Mouse (Mus musculus) heart, postnatal 10 days (tissue): Measurements from ENCODE around the gene Dalrd3. TPM values are rescaled to one million over a fixed set of nuclear protein-coding genes. Genes with fewer than 3 reads are reported as not detected.

Experiments used
- DNase-seq, 2 experiments: peaks; one replicate each; pipeline ENCODE4 v3.0.0; 2021
- intact Hi-C: fragments of 180-260 bp; cut with DNase I; formaldehyde crosslinking; loops from one replicate; pipeline ENCODE4 v1.15.1; 2025
- total RNA-seq, 2 experiments: library from RNA; stranded (reverse); gene quantifications; 2 replicates each; pipeline ENCODE4 v1.2.3; 2021

Gene Dalrd3
- total RNA-seq: 10 to 100 TPM; 21.0 TPM

DNA sequence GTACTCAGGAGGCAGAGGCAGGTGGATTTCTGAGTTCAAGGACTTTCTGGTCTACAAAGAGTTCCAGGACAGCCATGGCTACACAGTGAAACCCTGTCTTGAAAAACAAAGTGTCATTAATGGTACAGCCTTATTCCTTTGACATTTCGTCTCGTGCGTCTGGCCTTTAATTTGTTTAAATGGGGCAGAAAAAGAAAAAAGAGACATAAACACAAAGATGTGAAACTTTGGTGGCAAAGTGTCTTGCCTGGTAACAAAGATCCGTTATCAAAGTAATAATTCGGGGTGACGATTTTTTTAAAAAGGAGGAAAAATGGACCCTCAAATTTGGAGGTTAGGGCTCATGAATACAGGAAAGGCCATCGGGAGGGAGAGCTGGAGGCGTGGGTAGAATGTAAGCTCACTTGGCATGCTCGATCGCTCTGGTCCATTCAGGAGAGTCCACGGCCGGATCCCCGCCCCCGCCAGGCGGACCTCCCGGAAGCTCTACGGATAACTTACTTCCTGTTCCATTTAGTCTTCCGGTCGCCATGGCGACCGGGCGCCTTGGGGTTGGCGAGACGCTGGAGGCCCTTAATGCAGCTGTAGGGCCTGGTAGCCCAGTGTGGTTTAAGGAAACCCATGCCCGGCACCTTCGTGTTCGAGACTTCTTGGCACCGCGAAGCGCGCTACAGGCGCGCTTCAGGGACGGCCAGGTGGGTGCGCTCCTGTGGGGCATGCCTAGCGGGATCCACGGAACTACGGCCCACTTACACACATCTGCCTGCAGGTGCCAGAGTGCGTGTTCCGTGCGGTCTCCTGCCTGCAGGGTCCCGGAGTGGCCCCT, at the start of gene Dalrd3:
Dalrd3 (plus strand) TSS at position 506 of the 826 bp plus-strand sequence.
- peak; percentile 91 to 93 for DNase-seq
- intact Hi-C loops: no loop called here

DNA sequence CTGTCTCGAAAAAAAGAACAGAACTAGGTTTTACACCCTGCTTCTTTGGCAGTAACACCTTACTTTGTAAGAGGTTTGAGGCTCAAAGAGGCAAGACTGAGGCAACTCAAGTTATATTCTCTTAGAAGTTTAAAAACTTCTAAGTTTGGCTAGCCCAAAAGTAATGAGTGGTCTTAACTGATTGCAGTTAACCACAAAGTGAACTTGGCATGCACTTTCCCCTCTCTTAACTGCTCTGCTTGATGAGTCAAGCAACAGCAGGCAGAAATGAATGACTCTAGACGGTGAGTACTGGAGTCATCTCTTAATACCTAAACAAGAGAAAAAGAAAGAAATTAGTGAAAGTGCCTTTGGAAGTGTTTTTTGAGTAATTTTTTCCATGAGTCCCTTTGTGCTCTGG, 48.1 kb upstream of the Dalrd3 start:
- intact Hi-C loops: no loop called here
- DNase-seq: no peak

DNA sequence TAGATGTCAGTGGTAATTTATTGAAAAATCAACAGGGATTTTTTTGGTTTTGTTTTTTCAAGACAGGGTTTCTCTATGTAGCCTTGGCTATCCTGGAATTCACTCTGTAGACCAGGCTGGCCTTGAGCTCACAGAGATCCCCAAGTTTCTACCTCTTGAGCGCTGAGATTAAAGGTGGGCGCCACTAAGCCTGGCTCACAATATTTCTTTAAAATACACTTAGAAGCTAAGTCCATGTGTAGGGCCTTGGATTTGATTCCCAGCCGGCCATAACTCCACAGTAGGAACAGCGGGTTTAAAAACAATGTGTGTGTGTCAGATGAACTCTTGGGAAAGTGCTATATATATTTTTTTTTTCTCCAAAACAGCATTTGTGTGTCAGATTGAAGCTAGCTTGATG, 46.3 kb upstream of the Dalrd3 start:
- intact Hi-C loops: no loop called here
- DNase-seq: no peak

DNA sequence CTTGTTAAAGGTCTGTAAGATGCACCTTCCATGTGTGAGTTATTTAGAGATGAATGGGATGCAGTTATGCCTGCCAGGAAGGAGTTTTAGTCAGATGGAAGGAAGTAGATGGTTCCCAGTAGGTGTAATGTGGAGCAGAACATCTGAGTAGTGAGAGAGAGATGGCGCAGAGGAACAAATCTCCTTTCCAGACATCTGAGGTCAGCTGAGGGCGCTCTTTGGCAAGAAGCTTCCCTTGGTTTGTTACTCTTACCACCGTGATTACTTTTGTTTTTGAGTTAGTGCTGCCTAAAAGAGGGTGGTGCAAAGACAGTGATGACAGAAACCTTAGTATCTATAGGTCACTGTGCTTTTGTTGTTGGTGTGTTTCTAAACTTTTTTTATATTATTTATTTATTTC, 44.3 kb upstream of the Dalrd3 start:
- DNase-seq: no peak
- intact Hi-C loops: no loop called here

DNA sequence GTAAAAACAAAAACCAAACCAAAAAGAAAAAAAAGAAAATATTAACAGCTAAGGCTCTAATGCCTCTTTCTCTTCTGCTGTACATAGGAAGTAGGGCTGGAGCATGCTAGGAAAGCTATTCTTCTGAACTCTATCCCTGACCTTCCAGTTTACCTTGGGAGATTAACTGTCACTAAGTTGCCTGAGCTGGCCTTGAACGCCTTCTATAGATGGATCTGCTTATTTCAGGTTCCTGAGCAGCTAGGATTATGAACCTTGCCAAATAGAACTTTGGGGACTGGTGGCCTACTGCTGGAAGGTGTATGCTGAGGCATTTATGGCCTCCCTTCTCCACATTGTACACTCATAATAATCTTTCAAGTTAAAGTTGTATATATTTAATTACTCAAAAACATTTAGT, 38.7 kb upstream of the Dalrd3 start:
- DNase-seq: no peak
- intact Hi-C loops: loop anchor here (10.0 kb wide), 1 partner anchor 736 kb away; no protein-coding TSS in a partner anchor

DNA sequence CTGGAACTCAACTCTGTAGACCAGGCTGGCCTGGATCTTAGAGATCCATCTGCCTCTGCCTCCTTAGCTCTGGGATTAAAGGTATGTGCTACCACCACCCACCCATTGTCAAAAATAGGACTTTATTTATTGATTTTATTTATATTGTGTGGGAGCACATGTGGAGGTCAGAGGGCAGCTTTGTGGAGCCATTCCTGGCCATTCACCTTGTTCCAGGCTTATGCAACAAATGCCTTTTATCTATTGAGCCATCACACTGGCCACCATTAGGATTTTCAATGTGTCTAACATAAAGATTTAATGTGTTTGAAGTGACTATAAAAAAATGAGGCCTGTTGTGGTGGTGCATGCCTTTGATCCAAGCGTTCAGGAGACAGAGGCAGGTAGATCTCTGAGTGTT, 38.2 kb upstream of the Dalrd3 start:
- DNase-seq: no peak
- intact Hi-C loops: loop anchor here (10.0 kb wide), 1 partner anchor 737 kb away; no protein-coding TSS in a partner anchor

DNA sequence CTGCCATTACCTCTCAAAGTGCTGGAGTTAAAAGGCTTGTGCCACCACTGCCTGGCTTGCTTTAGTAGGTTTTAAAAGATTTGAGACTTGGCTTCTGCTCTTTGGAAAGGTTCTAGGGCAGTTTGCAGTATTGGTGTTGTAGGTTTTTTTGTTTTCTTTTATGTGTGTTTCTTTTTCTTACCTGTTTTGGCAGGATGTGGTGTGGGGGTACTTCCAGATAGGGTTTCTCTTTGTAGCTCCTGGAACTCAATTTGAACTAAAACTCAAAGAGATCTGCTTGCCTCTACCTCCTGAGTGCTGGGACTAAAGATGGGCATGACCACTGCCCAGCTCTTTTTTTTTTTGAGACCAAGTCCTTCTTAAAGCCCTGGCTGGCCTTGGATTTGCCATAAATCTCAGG, 28.8 kb upstream of the Dalrd3 start:
- intact Hi-C loops: no loop called here
- no peak for DNase-seq

DNA sequence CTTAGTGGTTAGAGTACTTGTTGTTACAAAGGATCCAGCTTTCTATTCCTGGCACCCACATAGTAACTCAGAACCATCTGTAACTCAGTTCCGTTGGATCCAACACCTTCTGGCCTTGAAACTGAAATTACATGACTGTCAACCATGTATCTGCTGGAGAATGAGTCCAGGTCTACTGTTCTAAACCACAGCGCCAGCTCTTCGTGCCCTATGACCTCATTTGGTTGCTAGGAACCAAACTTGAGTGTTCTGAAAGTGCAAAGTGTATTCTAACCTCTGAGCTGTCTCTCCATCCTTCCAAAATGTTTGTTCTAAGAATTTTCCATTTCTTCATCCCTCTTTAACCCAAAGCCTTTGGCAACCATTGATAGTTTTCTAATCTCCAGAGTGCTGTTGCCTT, 23.7 kb upstream of the Dalrd3 start:
- no peak for DNase-seq
- intact Hi-C loops: no loop called here

DNA sequence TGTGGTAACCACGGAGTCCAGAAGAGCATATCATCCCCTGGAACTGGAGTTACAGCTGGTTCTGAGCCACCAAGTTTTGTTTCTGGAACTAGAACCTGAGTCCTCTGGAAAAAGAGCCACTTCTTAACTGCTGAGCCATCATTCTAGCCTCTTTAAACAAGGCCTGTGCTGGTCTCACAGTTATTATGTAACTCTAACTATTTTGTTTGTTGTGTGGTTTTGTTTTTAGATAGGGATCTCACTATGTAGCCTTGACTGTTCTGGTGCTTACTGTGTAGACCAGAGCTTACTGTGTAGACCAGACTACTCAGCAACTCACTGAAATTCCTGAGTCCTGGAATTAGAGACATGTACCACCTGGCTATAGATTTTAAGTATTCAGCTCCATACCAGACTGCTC, 22.8 kb upstream of the Dalrd3 start:
- intact Hi-C loops: no loop called here
- no peak for DNase-seq

DNA sequence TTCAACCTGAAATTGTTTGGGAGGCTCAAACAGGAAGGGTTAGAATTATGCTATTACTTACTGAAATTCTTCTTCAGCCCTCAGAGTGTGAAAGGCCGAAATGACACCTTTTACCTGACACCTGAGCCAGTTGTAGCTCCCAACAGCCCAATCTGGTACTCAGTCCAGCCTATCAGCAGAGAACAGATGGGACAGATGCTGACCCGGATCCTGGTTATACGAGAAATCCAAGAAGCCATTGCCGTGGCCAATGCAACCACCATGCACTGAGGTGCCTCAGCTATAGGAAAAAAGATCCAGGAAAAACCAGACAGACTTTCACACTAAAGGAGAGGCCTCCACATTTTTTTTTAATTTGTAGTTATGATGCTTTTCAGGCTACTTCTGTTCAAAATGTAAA, 10.5 kb upstream of the Dalrd3 start:
- no peak for DNase-seq
- intact Hi-C loops: loop anchor here (5.0 kb wide), 1 partner anchor 42 kb away; the partner anchor contains the start of gene Qrich1

DNA sequence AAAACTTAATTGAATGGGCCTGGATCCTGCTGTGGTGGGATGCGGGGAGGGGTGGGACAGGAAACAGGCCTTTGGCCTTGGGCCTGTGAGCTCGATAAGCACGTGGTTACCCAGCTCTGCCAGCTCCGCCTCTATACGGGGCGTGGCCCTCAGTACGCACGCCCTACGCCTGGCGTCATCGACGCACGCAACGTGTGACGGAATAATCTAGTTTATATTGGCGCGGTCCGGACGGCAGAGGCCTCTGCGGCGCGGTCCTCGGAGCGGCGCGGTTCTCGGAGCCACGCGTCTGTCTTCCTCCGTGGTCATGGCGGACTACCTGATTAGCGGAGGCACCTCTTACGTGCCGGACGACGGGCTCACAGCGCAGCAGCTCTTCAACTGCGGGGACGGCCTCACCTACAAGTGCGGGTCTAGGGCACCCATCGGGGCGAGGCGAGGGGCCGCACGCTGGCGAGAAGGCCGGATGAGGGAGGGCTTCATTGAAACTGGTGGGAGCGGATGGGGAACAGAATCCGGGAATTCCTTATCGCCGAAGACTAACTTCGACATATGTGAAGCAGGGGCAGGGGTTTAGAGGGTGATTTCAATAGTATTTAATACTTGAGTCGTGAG, 9.4 kb upstream of the Dalrd3 start, which contains the start of gene Impdh2:
Impdh2 (plus strand) TSS at position 60 of the 615 bp plus-strand sequence.
- DNase-seq: peak; percentile 98
- intact Hi-C loops: no loop called here

DNA sequence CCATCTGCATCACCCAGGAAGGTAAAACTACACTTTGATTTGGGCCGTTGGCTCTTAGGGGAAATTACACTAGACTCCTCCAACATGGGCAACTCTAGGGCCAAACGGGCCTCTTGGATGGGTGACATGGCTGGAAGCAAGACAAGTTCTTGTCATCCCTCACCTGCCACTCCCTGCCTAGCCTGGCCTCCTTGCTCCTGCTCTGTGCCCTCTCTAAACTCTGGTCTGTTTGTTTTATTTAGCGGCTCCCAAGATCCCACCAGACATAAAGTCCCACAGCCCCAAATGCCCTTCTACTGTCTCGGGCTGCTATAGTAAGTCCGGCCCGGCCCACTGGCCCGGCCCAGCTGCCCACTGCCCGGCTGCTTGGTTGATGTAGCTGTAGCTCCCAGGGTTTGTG, 6.0 kb upstream of the Dalrd3 start:
- intact Hi-C loops: no loop called here
- no peak for DNase-seq

DNA sequence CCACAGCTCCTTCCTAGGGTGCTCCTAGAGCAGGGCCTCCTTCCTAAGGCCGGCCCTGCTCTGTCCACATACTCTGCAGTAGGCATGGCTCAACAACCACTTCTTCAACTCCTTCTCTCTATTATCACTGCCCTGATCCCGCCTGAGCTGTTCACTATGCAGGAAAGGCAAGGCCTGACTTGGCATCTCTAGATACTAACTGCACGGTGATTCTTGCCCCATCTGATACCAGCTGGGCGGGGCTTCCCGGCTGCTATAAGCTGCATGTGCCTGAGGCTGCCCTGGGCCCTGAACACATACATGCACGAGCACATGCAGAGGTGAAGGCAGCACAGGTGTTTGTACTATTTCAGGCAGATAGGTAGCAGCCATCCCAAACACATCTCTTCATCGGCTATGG, 5.6 kb upstream of the Dalrd3 start:
- intact Hi-C loops: no loop called here
- DNase-seq: no peak

DNA sequence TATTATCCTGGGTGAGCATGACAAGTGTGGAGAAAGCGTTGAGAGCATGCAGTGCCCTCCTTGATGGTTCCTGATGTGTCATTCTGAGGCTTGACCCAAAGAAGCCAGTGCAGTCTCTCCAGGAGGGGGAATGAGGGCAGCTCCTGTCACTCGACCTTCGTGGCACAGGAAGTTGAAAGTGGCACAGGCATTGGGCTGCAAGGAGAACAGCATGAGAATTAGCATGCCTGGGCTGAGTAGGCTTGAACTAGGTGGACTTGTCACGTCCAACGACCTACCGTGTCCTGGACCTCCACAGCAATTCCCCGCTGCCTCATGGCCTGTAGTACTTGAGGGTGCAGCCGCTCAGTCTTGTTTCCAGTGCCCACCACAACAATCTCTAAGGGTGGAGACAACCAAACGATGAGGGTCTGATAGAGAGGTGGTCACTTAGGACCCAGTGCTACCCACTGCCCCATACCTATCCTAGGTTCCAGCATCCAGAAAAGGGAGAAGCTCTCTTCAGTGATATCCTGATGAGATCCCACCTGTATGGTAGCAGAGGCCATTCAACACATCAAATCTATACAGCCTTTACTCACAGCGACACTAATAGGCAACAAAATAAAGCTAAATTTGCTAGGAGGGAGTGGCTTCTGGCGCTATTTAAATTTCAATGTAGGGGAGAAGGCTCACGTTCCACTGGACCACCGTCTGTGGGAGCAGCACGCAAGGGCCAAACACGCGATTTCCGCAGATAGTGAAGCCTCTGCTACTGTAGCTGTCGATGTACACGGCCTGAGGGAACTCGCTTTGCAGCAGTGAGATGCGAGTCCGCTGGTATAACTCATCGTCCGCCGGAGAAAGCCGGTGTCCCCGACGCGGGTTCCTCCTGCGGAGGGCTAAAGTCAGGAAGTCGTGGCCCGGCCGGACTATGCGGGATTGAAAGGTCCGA, 3.5 kb upstream of the Dalrd3 start:
- intact Hi-C loops: no loop called here
- no peak for DNase-seq

DNA sequence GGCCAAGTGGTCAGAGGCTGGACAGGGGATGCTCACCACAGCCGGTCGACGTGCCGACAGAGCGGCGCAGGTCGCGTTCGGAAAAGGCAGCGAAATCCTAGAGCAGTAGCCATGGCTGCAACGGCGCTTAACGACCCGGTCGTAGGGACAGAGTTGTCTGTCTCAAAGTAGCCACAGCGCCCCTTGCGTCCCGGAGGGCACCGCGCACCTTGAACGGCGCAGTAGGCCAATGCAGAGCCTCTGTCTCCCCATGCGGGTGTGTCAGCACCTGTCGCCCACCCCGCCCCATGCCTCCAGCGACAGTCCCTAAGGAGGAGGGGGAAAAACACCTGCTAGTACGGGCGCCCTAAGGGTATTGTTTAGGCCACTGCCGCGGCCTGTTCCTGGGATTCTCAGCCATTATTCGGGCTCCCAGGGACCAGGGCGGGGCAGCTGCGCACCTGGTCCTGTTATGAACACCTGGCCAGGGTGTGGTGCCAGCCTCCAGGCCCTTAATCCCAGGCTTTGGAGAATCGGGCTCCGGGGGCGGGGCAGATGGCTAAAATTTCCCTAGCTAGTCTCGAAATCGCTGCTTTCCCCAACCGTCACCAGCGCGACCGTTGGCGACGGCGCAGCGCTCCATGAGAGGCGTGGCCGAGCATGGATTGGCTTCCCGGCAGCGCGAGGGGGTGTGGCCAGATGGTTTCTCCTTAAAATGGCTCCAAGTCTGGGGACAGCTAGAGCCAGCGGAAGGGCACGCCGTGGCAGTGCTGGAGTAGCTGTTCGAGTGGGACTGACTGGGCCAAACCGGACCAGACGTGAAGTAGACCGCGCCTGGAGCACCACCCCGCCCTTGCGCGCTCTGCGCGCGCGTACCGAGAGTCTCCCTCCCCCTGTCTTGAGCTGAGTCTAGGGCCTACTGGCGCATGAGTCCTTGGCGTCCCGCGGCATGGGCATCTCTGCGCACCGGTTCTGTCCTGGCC, 2.6 kb upstream of the Dalrd3 start, which contains the start of gene Ndufaf3:
Ndufaf3 (minus strand) TSS at position 620 of the 962 bp plus-strand sequence.
- intact Hi-C loops: no loop called here
- DNase-seq: peak; percentile 97 to 98

DNA sequence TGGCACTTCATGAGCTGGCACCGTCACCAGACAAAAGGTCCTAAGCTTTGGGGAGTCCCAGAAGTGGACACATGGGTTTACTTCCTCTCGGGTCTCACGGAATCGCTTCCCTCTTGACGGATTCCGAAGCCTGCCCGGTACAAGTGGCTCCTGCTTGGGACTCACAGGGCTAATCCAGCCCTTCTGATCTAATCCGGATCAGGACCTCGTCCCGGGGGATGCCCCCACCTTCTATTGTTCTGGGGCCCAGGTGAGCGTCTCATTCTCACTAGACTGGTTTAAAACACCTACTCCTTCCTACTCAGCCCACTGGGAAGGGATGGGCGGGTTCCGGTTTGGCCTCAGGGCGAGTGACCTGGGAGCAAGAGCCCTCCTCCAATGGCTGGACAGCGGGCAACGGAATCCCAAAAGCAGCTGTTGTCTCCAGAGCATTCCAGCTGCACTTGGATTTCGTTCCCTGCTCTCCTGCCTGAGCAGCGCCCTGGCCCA, 1.7 kb upstream of the Dalrd3 start:
- intact Hi-C loops: no loop called here
- DNase-seq: peak; percentile 52 to 64

DNA sequence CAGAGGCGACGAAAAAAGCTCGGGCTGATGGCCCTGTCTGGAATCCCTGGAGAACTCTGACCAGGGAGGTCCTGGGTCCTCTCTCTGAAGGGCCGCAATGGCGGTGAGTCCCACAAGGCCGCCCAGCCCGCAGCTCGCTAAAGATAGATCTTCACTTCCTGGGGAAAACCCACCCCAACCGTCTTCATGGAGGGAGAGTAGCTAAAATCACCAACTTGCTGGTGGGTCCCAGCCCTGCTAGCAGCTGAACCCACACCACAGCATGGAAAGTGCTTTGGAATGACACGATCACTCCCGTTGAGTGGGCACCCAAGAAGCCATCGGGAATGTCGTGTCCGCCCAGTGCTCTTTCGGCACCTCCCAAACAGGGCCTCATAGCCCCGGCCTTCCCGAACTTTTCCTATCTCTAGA, 1.2 kb upstream of the Dalrd3 start:
- intact Hi-C loops: no loop called here
- no peak for DNase-seq

DNA sequence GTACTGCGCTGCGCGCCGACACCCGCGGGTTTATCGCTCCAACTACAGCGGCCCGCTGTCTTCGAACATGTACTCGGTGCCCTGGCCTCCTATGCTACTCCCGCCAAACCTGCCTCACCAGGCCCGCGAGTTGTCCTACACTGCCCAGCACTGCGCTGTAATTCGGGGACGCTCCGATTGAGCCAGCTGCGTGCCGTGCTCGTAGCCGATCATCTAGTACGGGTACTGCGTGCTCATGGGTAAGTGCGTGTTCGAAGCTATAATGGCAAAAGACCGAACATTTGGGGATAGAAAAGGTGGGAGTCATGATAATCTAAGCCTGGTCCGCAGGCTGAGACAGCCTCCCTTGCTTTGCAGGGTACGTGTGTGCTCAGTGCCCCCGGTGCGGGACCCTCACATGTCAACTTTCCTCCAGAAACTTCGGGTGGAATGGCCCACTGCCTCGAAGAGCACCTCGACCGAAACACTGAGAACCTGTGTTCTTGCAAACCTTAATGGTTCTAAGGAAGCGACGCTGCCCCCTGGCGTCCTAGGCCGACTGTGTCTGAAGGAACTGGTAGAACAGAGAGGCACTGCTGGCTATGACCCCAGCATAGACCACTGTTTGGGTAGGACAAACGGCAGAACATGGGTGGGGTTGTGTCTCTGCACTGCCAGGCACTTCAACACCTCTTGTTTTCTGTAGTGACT, 666 bp downstream of the Dalrd3 start:
- intact Hi-C loops: no loop called here
- peak; percentile 80 to 87 for DNase-seq

DNA sequence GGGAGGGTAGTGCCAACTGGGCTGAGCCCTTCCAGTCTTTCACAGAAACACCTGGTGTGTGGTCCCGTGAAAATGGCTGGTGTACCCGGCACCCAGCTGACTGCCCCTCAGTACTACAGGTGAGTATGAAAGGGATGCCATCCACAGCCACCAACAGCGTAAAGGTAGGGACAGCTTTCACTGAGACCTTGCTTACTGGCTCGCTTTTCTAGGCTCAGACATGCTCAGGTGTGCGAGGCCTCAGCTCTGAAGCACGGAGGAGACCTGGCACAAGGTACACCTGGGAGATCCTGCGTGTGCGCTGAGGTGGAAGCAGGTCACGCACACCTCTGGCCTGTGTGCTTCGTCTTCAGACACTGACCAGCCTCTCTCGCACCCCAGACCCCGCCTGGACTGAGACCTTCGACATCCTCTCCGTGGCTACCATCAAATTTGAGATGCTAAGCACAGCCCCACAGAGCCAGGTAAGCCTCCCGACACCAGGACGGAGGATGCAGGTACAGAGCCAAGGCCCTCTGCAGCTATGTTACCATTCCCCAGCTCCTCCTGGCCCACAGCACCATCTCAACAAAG, 1.8 kb downstream of the Dalrd3 start:
- no peak for DNase-seq
- intact Hi-C loops: no loop called here
